Mouse (Mus musculus) neural tube, embryonic 12.5 days (tissue): ENCODE measurements around the gene Rabif. TPM values are rescaled to one million over a fixed set of nuclear protein-coding genes. Genes with fewer than 3 reads are reported as not detected.
A peak's percentile ranks its signal among the peaks of the same experiment; 100 is the strongest.

Experiments
- ATAC-seq: fragments of 200-750 bp; cut with Nextera tagmentation; 2 replicates; pipeline ENCODE4 v1.8.0; 2017; ENCODE audit warnings: low read depth, mild to moderate bottlenecking, moderate TSS enrichment, moderate library complexity; ENCODE audit not compliant: low FRiP score
- H3K27ac ChIP-seq: fragments of 300-500 bp; sonication (generic); 2 replicates; pipeline ENCODE4 v1.5.1; 2016
- H3K27me3 ChIP-seq: fragments of 300-500 bp; sonication (generic); replicated peaks from 2 replicates; pipeline ENCODE4 v1.6.1; 2016; ENCODE audit warnings: mild to moderate bottlenecking
- H3K36me3 ChIP-seq: fragments of 300-500 bp; sonication (generic); 2 replicates; pipeline ENCODE4 v1.6.1; 2016; ENCODE audit warnings: mild to moderate bottlenecking
- H3K4me1 ChIP-seq: fragments of 300-500 bp; sonication (generic); 2 replicates; pipeline ENCODE4 v1.6.1; 2016
- H3K4me2 ChIP-seq: fragments of 300-500 bp; sonication (generic); replicated peaks from 2 replicates; pipeline ENCODE4 v1.6.1; 2016; ENCODE audit warnings: mild to moderate bottlenecking
- H3K4me3 ChIP-seq: fragments of 300-500 bp; sonication (generic); 2 replicates; pipeline ENCODE4 v1.5.1; 2016
- H3K9ac ChIP-seq: fragments of 300-500 bp; sonication (generic); 2 replicates; pipeline ENCODE4 v1.6.1; 2016; ENCODE audit warnings: mild to moderate bottlenecking
- H3K9me3 ChIP-seq: fragments of 300-500 bp; sonication (generic); 2 replicates; pipeline ENCODE4 v1.6.1; 2016; ENCODE audit warnings: mild to moderate bottlenecking
- WGBS: fragments of 180-500 bp; shearing (Covaris S2); methylation state at CpG from one replicate; pipeline ENCODE4 v1.1.7; 2016; 5-methylcytosine and 5-hydroxymethylcytosine counted together
- polyA plus RNA-seq: library from polyadenylated mRNA; unstranded; fragments of >200 nt; fragmentation: Nextera tagmentation; extraction: Ambion mirVana; gene quantifications from 2 replicates; pipeline ENCODE4 v1.2.1, GENCODE M21; 2016

Rabif gene
- polyA plus RNA-seq, 1 experiment from 2014 or later = 50.8 TPM

DNA sequence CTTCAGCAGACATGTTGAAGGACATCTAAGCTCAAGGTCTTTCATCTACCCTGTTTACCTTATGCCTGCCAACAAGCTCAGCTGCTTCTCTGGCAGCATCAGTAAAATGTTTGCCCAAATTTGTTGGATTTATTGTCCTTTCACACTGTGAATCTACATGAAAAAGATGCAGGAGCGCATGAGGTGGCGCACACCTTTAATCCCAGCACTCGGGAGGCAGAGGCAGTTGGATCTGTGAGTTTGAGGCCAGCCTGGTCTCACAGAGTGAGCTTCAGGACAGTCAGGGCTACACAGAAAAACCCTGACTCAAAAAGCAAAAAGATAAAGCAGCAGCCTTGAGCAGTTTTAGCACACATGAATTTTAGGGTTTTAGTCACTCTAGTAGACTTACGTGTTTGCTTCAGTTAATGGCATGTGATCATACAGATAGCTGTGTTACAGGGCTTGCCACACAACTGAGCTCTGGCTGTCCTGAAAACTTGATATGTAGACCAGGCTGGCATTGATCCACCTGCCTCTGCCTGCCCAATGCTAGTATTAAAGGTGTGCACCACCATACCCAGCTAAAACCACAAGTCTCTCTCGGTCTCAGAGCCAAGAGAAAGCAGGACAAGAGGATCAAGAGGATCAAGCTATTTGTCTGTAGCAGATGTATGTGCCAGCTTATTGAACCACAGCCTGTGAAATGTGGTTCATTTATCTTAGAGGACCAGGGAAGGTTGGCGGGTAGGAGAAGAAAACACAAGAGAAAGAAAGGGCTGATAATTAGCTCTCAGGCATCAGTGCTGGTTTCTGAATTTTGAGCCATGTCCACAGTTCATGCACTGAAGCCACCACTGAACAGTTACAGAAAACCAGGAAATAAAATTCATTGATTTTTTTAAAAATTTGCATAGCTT is 3.3 kb upstream of the Rabif start:
- peaks cover 38% of the 10 kb centered on the region for H3K36me3 ChIP-seq
- ATAC-seq = no peak
- WGBS = 88% methylated on average over 6 of the region's 6 CpGs

DNA sequence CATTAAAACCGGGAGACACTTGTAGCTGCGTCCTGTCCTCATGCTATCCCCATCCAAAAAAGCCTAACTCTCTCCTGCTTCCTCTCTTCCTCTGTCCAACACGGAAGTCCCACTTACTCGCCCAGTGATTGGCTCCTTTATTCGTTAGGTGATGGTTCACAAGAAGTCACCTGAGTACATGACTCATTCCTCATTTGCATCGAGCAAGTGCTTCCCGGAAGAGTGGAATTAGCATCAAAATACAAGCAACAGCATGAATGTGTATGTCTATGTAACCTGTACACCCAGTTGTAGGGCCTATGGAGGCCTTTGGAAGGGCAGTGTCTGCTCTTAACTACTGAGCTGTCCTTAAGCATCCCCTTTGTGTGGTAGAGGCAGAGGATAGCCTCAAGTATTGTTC is 2.2 kb upstream of the Rabif start:
- no peak overlapping the region for H3K4me3 ChIP-seq
- WGBS = 78% methylated on average over 7 of the region's 7 CpGs
- no peak overlapping the region for H3K9ac ChIP-seq
- H3K4me1 ChIP-seq = peaks cover 8% of the 10 kb centered on the region; the same call in 1 of the 2 replicates
- H3K27me3 ChIP-seq = no peaks in the 10 kb centered on the region
- H3K4me2 ChIP-seq = no peak overlapping the region
- peaks cover 31% of the 10 kb centered on the region for H3K36me3 ChIP-seq
- no peaks in the 10 kb centered on the region for H3K9me3 ChIP-seq
- ATAC-seq = no peak
- H3K27ac ChIP-seq = no peak overlapping the region

More for the DNA sequence above, 3.3 kb upstream of the Rabif start:
- Histone ChIP-seq H3K4me1 (peaks cover 8% of the 10 kb centered on the region; the same call in 1 of the 2 replicates), H3K4me2 (no peak overlapping the region), H3K27ac (no peak overlapping the region), H3K27me3 (no peaks in the 10 kb centered on the region), H3K4me3 (no peak overlapping the region), H3K9ac (no peak overlapping the region), H3K9me3 (no peaks in the 10 kb centered on the region)

DNA sequence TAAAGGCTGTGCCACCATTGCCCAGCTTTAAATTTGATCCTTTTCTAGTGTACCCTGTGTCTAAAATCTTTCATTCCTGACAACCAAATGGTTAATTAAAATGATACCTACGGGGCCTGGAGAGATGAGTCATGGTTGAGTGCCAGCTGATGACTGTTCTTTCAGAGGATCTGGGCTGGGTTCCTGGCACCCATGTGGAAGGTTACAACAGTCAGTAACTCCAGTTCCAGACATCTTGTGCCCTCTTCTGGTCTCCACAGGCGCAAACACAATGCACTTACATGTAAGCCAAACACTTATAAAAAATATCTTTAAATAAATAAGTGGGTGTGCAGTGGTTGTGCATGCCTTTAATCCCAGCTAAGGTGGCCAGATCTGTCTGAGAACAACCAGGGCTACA is 952 bp upstream of the Rabif start:
- Histone ChIP-seq H3K9ac (no peak overlapping the region), H3K36me3 (peaks cover 21% of the 10 kb centered on the region), H3K27ac (no peak overlapping the region), H3K9me3 (no peaks in the 10 kb centered on the region), H3K4me2 (0 out of 2 replicates have a peak overlapping the region, but pooled peaks have one; percentile 77), H3K4me3 (no peak overlapping the region), H3K4me1 (peaks cover 8% of the 10 kb centered on the region; the same call in 1 of the 2 replicates), H3K27me3 (no peaks in the 10 kb centered on the region)
- WGBS = 83% methylated on average over 2 of the region's 2 CpGs
- ATAC-seq = no peak

DNA sequence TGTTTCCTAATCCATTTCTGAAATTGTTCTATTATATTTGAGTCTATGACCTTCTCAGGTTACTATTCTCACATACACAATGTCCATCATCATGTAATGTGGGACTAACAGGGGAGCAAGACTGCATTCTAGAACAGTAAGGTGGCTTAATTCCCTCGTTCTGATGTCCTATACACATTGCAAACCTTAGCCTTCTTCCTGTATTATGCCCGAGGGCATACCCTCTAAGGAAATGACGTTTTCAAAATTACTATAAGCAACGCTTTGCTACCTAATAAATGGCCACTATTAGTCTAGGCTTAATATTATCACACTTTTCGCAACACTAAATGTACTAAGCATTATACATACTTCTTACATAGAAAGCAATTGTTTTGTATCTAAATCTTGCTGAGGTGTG is 492 bp upstream of the Rabif start:
- no peaks in the 10 kb centered on the region for H3K9me3 ChIP-seq
- H3K4me3 ChIP-seq = peak overlapping the region; percentile 73
- H3K27me3 ChIP-seq = no peaks in the 10 kb centered on the region
- 29% methylated on average over 5 of the region's 5 CpGs for WGBS
- H3K4me1 ChIP-seq = peaks cover 8% of the 10 kb centered on the region; the same call in 1 of the 2 replicates
- peaks cover 20% of the 10 kb centered on the region for H3K36me3 ChIP-seq
- no peak overlapping the region for H3K27ac ChIP-seq
- peak overlapping the region; percentile 51 for H3K9ac ChIP-seq
- peak; percentile 19 for ATAC-seq
- H3K4me2 ChIP-seq = peak overlapping the region; percentile 77

DNA sequence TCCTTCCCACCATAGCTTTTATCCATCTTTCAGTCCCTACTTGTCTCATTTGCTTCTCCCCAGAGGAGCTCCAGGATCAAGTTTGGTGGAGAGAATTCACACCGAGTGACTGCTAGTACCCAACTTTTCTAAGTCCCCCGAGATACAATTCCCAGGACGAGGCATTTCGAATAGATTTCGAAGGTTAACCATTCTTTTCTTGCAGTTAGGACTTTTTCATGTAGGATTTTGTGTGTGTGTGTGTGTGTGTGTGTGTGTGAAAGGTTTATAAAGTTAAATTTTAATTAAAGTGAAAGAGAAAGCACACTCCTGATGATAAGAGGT is 730 bp downstream of the Rabif start:
- H3K36me3 ChIP-seq = peaks cover 7% of the 10 kb centered on the region
- H3K4me2 ChIP-seq = peak overlapping the region; percentile 77
- H3K9ac ChIP-seq = peak overlapping the region; percentile 68
- ATAC-seq = no peak
- WGBS = 23% methylated on average over 5 of the region's 5 CpGs
- H3K9me3 ChIP-seq = no peaks in the 10 kb centered on the region
- H3K27me3 ChIP-seq = no peaks in the 10 kb centered on the region
- H3K4me1 ChIP-seq = peaks cover 8% of the 10 kb centered on the region; the same call in 1 of the 2 replicates
- H3K4me3 ChIP-seq = peak overlapping the region; percentile 73
- no peak overlapping the region for H3K27ac ChIP-seq

DNA sequence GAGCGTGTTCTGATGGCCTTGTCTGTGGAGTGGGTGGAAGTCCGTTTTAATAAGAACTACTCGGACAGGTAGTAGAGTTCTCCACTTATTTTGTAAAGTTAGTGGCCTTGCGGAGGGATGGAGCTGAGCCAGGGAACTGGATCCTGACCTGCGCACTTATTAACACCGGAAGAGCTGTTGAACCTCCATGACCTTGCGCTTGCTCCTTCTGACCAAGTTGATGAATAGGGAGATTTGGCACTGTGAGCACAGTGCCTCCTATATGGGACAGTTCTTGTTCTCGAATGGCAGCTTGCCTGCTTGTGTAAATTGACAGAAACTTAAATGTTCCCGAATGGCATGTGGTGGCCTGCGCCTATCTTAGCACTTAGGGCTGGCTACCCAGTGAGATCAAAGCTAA is 1.5 kb downstream of the Rabif start:
- H3K27ac ChIP-seq = no peak overlapping the region
- peak overlapping the region; percentile 77 for H3K4me2 ChIP-seq
- peaks cover 6% of the 10 kb centered on the region; the same call in 1 of the 2 replicates for H3K36me3 ChIP-seq
- no peak for ATAC-seq
- peak overlapping the region; percentile 68; the same call in 1 of the 2 replicates for H3K9ac ChIP-seq
- WGBS = 89% methylated on average over 10 of the region's 10 CpGs
- H3K9me3 ChIP-seq = no peaks in the 10 kb centered on the region
- H3K4me1 ChIP-seq = peaks cover 8% of the 10 kb centered on the region; the same call in 1 of the 2 replicates
- H3K4me3 ChIP-seq = no peak overlapping the region
- H3K27me3 ChIP-seq = no peaks in the 10 kb centered on the region

DNA sequence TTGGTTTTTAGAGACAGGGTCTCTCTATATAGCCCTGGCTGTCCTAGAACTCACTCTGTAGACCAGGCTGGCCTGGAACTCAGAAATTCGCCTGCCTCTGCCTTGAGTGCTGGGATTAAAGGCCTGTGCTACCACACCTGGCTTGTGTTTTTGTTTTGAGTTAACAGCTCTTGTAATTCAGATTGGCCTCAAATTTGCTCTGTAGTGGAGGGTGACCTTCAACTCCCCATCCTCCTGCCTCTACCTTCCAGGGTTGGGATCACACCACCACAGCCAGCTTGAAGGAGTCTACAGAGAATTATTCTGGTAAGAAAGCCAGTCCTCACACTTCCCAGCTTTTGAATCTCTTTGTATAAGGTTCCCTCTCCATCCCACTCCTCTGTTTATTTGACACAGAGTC is 6.5 kb downstream of the Rabif start:
- no peak overlapping the region for H3K4me3 ChIP-seq
- H3K9me3 ChIP-seq = no peaks in the 10 kb centered on the region
- no peaks in the 10 kb centered on the region for H3K27me3 ChIP-seq
- H3K4me1 ChIP-seq = peaks cover under 1% of the 10 kb centered on the region; the same call in 1 of the 2 replicates
- WGBS = 83% methylated on average over 1 of the region's 1 CpGs
- H3K4me2 ChIP-seq = no peak overlapping the region
- no peak overlapping the region for H3K9ac ChIP-seq
- H3K27ac ChIP-seq = no peak overlapping the region
- no peak for ATAC-seq
- H3K36me3 ChIP-seq = peaks cover 15% of the 10 kb centered on the region; the same call in 1 of the 2 replicates

DNA sequence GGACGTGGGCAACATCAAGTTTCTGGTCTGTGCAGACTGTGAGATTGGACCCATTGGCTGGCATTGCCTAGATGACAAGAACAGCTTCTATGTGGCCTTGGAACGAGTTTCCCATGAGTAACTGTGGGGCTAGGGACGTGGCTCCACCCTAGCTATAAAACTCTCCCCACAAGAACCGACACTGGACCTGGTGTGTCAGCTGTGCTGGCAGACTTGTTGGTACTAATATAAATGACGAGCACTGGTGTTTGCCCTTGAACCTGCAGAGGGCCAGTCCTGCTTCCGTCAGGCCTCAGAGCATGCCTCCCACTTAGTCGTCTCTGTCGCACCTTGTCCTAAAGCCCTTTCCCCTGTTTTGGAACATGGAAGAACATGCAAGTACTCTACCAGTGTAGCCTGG is 11.8 kb downstream of the Rabif start:
- ATAC-seq = no peak
- Histone ChIP-seq H3K4me1 (no peaks in the 10 kb centered on the region), H3K27me3 (no peaks in the 10 kb centered on the region), H3K27ac (no peak overlapping the region), H3K36me3 (peaks cover 36% of the 10 kb centered on the region), H3K4me2 (no peak overlapping the region), H3K9me3 (no peaks in the 10 kb centered on the region), H3K4me3 (no peak overlapping the region), H3K9ac (no peak overlapping the region)
- WGBS = 95% methylated on average over 8 of the region's 8 CpGs

DNA sequence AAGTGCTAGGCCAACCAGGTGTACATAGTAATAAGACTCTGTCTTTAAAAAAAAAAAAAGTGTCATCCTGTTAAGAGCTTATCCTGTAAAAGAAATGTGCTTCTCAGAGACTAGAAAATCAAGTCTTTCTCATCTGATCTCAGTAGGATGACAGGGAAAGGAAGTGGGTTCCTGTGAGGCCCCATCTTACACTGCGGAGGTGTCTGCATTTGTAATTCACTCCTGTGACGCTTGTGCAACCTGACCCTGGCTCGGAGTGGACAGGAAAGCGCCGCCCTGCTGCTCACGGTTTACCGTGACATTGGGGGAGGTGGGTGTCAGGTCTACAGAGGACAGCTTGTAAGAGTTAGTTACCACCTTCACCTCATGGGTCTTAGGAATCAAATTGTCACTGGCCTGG is 15.6 kb downstream of the Rabif start:
- whole genome bisulfite sequencing = 64% methylated on average over 7 of the region's 7 CpGs
- ATAC-seq = no peak
- peaks cover 25% of the 10 kb centered on the region for H3K27me3 ChIP-seq

DNA sequence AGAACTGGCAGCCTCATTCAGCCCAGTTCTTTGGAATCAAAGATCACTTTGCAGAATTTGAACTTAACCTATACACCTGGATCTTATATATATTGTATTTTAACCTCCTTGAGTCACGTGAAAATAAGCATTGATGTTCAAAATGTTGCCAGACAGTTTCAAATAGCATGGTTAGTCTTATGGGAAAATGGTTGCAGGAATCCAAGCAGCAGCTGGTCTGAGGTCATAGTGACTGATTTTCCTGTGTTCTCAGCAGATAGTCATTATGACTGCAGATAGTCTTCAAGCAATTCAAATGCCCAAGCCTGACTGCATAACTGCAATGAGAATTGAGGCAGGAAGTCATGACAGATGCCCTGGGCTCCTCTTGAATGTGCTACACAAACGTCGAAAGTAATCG is 17.7 kb downstream of the Rabif start:
- no peak overlapping the region for H3K27ac ChIP-seq
- peaks cover 14% of the 10 kb centered on the region for H3K4me1 ChIP-seq
- no peaks in the 10 kb centered on the region for H3K9me3 ChIP-seq
- WGBS = 61% methylated on average over 4 of the region's 4 CpGs
- no peak overlapping the region for H3K4me3 ChIP-seq
- no peak overlapping the region for H3K9ac ChIP-seq
- peaks cover 27% of the 10 kb centered on the region for H3K27me3 ChIP-seq
- H3K4me2 ChIP-seq = no peak overlapping the region
- peaks cover 15% of the 10 kb centered on the region for H3K36me3 ChIP-seq
- ATAC-seq = peak; percentile 41; the same call in 1 of the 2 replicates

More for the DNA sequence above, 15.6 kb downstream of the Rabif start:
- H3K36me3 ChIP-seq = peaks cover 30% of the 10 kb centered on the region
- no peak overlapping the region for H3K27ac ChIP-seq
- no peak overlapping the region for H3K4me3 ChIP-seq
- H3K4me2 ChIP-seq = no peak overlapping the region
- H3K9ac ChIP-seq = no peak overlapping the region
- no peaks in the 10 kb centered on the region for H3K9me3 ChIP-seq
- peaks cover 14% of the 10 kb centered on the region for H3K4me1 ChIP-seq

DNA sequence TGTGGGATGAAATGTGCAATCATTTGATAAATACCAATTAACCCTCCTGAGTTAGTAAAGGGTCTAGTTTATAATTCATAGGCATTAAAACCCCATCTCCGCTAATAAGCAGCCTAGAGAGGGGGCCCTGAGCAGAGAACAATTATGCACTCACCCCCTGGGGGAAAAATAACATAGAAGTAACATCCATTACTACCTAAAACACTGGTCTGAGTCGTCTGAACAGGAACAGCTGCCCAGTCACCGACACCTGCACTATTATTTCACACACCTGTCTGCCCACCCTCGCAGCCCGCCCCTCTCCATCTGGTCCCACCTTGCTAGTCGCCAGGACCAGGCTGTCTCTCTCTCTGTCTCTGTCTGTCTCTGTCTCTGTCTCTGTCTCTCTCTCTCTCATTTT is 18.1 kb downstream of the Rabif start:
- ATAC-seq = peak; percentile 41; the same call in 1 of the 2 replicates
- peaks cover 14% of the 10 kb centered on the region for H3K4me1 ChIP-seq
- peak overlapping the region; percentile 74 for H3K4me2 ChIP-seq
- H3K27ac ChIP-seq = no peak overlapping the region
- H3K27me3 ChIP-seq = peaks cover 27% of the 10 kb centered on the region
- H3K4me3 ChIP-seq = no peak overlapping the region
- H3K9me3 ChIP-seq = no peaks in the 10 kb centered on the region
- WGBS = 62% methylated on average over 6 of the region's 6 CpGs
- H3K36me3 ChIP-seq = peaks cover 11% of the 10 kb centered on the region
- H3K9ac ChIP-seq = no peak overlapping the region

DNA sequence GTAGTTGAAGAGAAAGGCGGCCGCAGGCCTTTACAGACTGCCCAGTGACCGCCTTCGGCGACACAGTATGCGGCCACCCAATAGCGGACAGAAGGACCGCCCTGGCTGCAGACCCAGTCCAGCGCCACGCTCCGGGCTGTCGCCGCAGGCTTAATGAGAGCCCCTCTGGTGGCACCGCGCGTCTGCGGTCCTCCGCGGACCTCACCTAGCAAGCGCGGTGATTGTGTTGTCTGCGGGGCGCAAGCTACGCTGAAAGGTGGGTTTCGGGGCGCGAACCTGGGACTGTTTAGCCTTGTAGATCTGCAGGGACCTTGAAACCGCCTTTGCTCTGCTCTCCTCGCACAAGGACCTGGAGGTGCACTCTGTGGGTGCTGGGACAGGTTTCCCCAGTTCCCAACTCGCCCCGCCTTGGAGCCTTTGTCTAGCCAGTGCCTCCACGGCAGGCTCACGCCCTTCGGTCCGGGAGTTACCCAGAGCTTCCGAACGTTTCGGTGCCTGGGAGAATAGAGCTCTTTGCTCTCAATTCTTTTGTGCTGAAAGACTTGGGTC is 18.9 kb downstream of the Rabif start:
- ATAC-seq = no peak
- Histone ChIP-seq H3K36me3 (peaks cover 3% of the 10 kb centered on the region; the same call in 1 of the 2 replicates), H3K9ac (peak overlapping the region; percentile 53), H3K27me3 (peaks cover 27% of the 10 kb centered on the region), H3K4me2 (peak overlapping the region; percentile 74), H3K4me3 (peak overlapping the region; percentile 32), H3K9me3 (no peaks in the 10 kb centered on the region), H3K4me1 (peaks cover 14% of the 10 kb centered on the region), H3K27ac (no peak overlapping the region)
- WGBS = 2% methylated on average over 38 of the region's 38 CpGs
